Mouse (Mus musculus) adrenal gland, adult 10 weeks (tissue): ENCODE measurements around the gene Gm8005. TPM values are rescaled to one million over a fixed set of nuclear protein-coding genes. Genes with fewer than 3 reads are reported as not detected.

ENCODE experiments used
- polyA plus RNA-seq: library from polyadenylated mRNA; stranded (reverse); fragments of 350-450 nt; fragmentation: Illumina TruSeq; extraction: RNeasy Lipid Tissue Mini Kit (QIAGEN cat#74804); gene quantifications from one replicate; pipeline ENCODE4 v1.2.3, GENCODE M21; 2014; ENCODE audit warnings: low read depth, low replicate concordance

The Gm8005 gene
- not detected for polyA plus RNA-seq

GRCm38 (mm10) chr14:42439573-42439972 lies at the start of gene Gm8005:
TSS of gene Gm8005 (minus strand) at chr14:42439673.

GRCm38 (mm10) chr14:42463581-42463980 lies 24.1 kb upstream of the Gm8005 start, which contains the start of gene Gm8011:
TSS of gene Gm8011 (plus strand) at chr14:42463881.

Other genes starting within 250 kb of the Gm8005 start
- not detected for gene Gm3573, start 248.9 kb downstream of the Gm8005 start, polyA plus RNA-seq
- not detected for gene Gm17026, start 179.6 kb downstream of the Gm8005 start, polyA plus RNA-seq
- gene Gm9611, start 142.3 kb downstream of the Gm8005 start, polyA plus RNA-seq, result not detected
- not detected for gene Gm7995, start 129.5 kb downstream of the Gm8005 start, polyA plus RNA-seq
- not detected for gene Gm8011, start 24.2 kb upstream of the Gm8005 start, polyA plus RNA-seq
- gene Gm8020, start 62.7 kb upstream of the Gm8005 start, polyA plus RNA-seq, result not detected
- not detected for gene Gm8024, start 84.6 kb upstream of the Gm8005 start, polyA plus RNA-seq
- not detected for gene Gm17124, start 160.2 kb upstream of the Gm8005 start, polyA plus RNA-seq
- gene Gm3633, start 202.2 kb upstream of the Gm8005 start, polyA plus RNA-seq, result not detected
- gene Gm10378, start 216.3 kb upstream of the Gm8005 start, polyA plus RNA-seq, result not detected